11 mouse cellular contexts compared by ENCODE assay signal in genomic region chr12:9113652-9114051, GRCm38 (mm10).
A peak's percentile ranks its signal among the peaks of the same experiment; 100 is the strongest.
DNase-seq lines count a peak whose midpoint lies in the region; ATAC-seq and TF ChIP-seq lines count a peak whose summit lies in the region.
"Had no signal": no experiment of that assay in that cellular context is flagged by ENCODE, and none has a peak within 500 bp of the region (broad histone marks: within the 10 kb centered on the region; RNA-seq: fewer than 3 reads in every experiment).

No protein-coding gene starts in this region.

- H3K79me2 ChIP-seq in myocyte (ENCODE audit: control insufficient read depth, insufficient read depth), result no peaks in the 10 kb centered on the region

- H3K4me2 ChIP-seq in heart, embryonic 12.5 days, result no peak overlapping the region
- H3K4me2 ChIP-seq in myocyte (ENCODE audit: low read depth), result peak overlapping the region; percentile 75
- H3K4me2 ChIP-seq: heart, embryonic 15.5 days; limb, embryonic 12.5 days; neural tube, embryonic 12.5 days had no signal

- peak; percentile 99 for DNase-seq in heart, adult 11 months
- DNase-seq in heart, embryonic 10.5 days (ENCODE audit: low spot score), result no peak
- peak; percentile 57 for DNase-seq in cerebellum, adult 11-12 months
- DNase-seq in thymus, adult 2 months, result no peak
- DNase-seq in embryo, embryonic 10.5 days (ENCODE audit: low spot score), result no peak

- no peaks in the 10 kb centered on the region for H3K36me3 ChIP-seq in heart, embryonic 10.5 days
- H3K36me3 ChIP-seq in heart, embryonic 12.5 days, result no peaks in the 10 kb centered on the region
- H3K36me3 ChIP-seq in myocyte (ENCODE audit: control insufficient read depth, insufficient read depth), result no peaks in the 10 kb centered on the region
- no peaks in the 10 kb centered on the region for H3K36me3 ChIP-seq in thymus, adult 2 months (ENCODE audit: control insufficient read depth, insufficient read depth, low read length)
- H3K36me3 ChIP-seq: heart, embryonic 15.5 days; limb, embryonic 12.5 days; neural tube, embryonic 12.5 days had no signal

- no peaks in the 10 kb centered on the region; the same call in 1 of the 2 replicates for H3K9me3 ChIP-seq in heart, embryonic 10.5 days
- 0 out of 2 replicates have a peak, but pooled peaks cover 3% of the 10 kb centered on the region for H3K9me3 ChIP-seq in heart, embryonic 12.5 days (replicated peaks)
- H3K9me3 ChIP-seq: heart, embryonic 15.5 days; neural tube, embryonic 12.5 days had no signal

- ATAC-seq in heart, embryonic 12.5 days (ENCODE audit: insufficient number of reproducible peaks, low FRiP score), result peak; percentile 9; the same call in 1 of the 2 replicates
- no peak for ATAC-seq in erythroblast, adult 5-6 weeks (replicated peaks; ENCODE audit: low FRiP score, poor library complexity, severe bottlenecking)

- no peak overlapping the region for H3K9ac ChIP-seq in heart, embryonic 12.5 days
- H3K9ac ChIP-seq: heart, embryonic 15.5 days; limb, embryonic 12.5 days; neural tube, embryonic 12.5 days had no signal

- TF ChIP-seq POLR2A in myocyte (IDR thresholded peaks at IDR 0.05; ENCODE audit: insufficient read length, low read depth), result peak; percentile 53
- TF ChIP-seq POLR2A in thymus, adult 2 months (IDR thresholded peaks at IDR 0.05; ENCODE audit: control insufficient read depth, extremely low read depth, insufficient read depth, low read length, poor library complexity), result no peak

- H3K4me1 ChIP-seq in heart, embryonic 10.5 days, result no peaks in the 10 kb centered on the region
- no peaks in the 10 kb centered on the region for H3K4me1 ChIP-seq in heart, embryonic 12.5 days (replicated peaks)
- no peaks in the 10 kb centered on the region for H3K4me1 ChIP-seq in thymus, adult 2 months (replicated peaks; ENCODE audit: control insufficient read depth, insufficient read depth, low read length)
- H3K4me1 ChIP-seq: heart, embryonic 15.5 days; neural tube, embryonic 12.5 days had no signal

- WGBS in heart, embryonic 10.5 days, result 74% methylated on average over 6 of the region's 6 CpGs
- 65% methylated on average over 6 of the region's 6 CpGs for WGBS in heart, embryonic 12.5 days
- 85% methylated on average over 6 of the region's 6 CpGs for WGBS in thymus, adult 2 months

- no peak overlapping the region for H3K4me3 ChIP-seq in heart, embryonic 10.5 days
- no peak overlapping the region for H3K4me3 ChIP-seq in heart, embryonic 12.5 days
- no peak overlapping the region for H3K4me3 ChIP-seq in myocyte
- H3K4me3 ChIP-seq in thymus, adult 2 months (ENCODE audit: control insufficient read depth, insufficient read depth, low read length), result no peak overlapping the region
- H3K4me3 ChIP-seq: heart, embryonic 15.5 days; limb, embryonic 12.5 days; neural tube, embryonic 12.5 days had no signal

- no peaks in the 10 kb centered on the region for H3K27me3 ChIP-seq in heart, embryonic 10.5 days (ENCODE audit: insufficient read depth, poor library complexity, severe bottlenecking)
- H3K27me3 ChIP-seq in heart, embryonic 12.5 days (replicated peaks), result no peaks in the 10 kb centered on the region
- no peaks in the 10 kb centered on the region for H3K27me3 ChIP-seq in myocyte (ENCODE audit: control insufficient read depth, insufficient read depth, insufficient read length)
- no peaks in the 10 kb centered on the region for H3K27me3 ChIP-seq in thymus, adult 2 months (ENCODE audit: control insufficient read depth, insufficient read depth, low read length)
- H3K27me3 ChIP-seq: heart, embryonic 15.5 days; limb, embryonic 12.5 days; neural tube, embryonic 12.5 days had no signal

- no peak for TF ChIP-seq CTCF in thymus, adult 2 months (IDR thresholded peaks at IDR 0.05; ENCODE audit: borderline replicate concordance, control insufficient read depth, extremely low read depth, insufficient read depth, low read length, poor library complexity)

- H3ac ChIP-seq in myocyte (ENCODE audit: control insufficient read depth, insufficient read length), result no peak overlapping the region

- H3K27ac ChIP-seq in heart, embryonic 10.5 days, result no peak overlapping the region
- no peak overlapping the region for H3K27ac ChIP-seq in heart, embryonic 12.5 days (ENCODE audit: poor library complexity, severe bottlenecking)
- no peak overlapping the region for H3K27ac ChIP-seq in thymus, adult 2 months (ENCODE audit: control insufficient read depth, insufficient read depth, low read length)
- H3K27ac ChIP-seq: heart, embryonic 15.5 days; limb, embryonic 12.5 days; neural tube, embryonic 12.5 days had no signal

TF ChIP-seq in myocyte, 11 proteins besides CTCF, POLR2A, EP300 and RAD21:
- TF ChIP-seq USF1 (IDR thresholded peaks at IDR 0.05; ENCODE audit: low read depth) (peak; percentile 66), MYOG (IDR thresholded peaks at IDR 0.05; ENCODE audit: control insufficient read depth in 1 of 3, insufficient read depth in 1 of 3, insufficient read length in 2 of 3, low read depth in 2 of 3) (peak; percentile 83 to 99 (median 99)), MYOD1 (IDR thresholded peaks at IDR 0.05; ENCODE audit: control insufficient read depth in 1 of 3, insufficient read length in 2 of 3, low read depth in 2 of 3) (peak; percentile 89 to 100 (median 100)), E2F4 (IDR thresholded peaks at IDR 0.05; ENCODE audit: insufficient read depth) (no peak), TCF12 (IDR thresholded peaks at IDR 0.05; ENCODE audit: insufficient read depth, poor library complexity, severe bottlenecking) (peak; percentile 97), POLR2AphosphoS2 (IDR thresholded peaks at IDR 0.05; ENCODE audit: insufficient read length, low read depth) (no peak), REST (IDR thresholded peaks at IDR 0.05; ENCODE audit: insufficient read depth, insufficient read length) (no peak), SRF (IDR thresholded peaks at IDR 0.05; ENCODE audit: control insufficient read depth, insufficient read length, low read depth) (peak; percentile 9), CEBPB (IDR thresholded peaks at IDR 0.05; ENCODE audit: insufficient read depth, poor library complexity, severe bottlenecking) (no peak), TCF3 (IDR thresholded peaks at IDR 0.05; ENCODE audit: insufficient read length, low read depth) (peak; percentile 100), MAX (IDR thresholded peaks at IDR 0.05; ENCODE audit: low read depth) (peak; percentile 89)
TF ChIP-seq in myocyte: peak in this region for 7.

Comparison
In these comparisons a context has a peak if more than half of its experiments do, and no peak if none do; other contexts are left out.
1. DNase-seq: peak in heart, adult 11 months (single experiment) and cerebellum, adult 11-12 months (single experiment); none in heart, embryonic 10.5 days (single experiment), thymus, adult 2 months (single experiment) and embryo, embryonic 10.5 days (single experiment).